Mouse (Mus musculus): ENCODE results near the gene Map3k10.

Gene Map3k10

DNA sequence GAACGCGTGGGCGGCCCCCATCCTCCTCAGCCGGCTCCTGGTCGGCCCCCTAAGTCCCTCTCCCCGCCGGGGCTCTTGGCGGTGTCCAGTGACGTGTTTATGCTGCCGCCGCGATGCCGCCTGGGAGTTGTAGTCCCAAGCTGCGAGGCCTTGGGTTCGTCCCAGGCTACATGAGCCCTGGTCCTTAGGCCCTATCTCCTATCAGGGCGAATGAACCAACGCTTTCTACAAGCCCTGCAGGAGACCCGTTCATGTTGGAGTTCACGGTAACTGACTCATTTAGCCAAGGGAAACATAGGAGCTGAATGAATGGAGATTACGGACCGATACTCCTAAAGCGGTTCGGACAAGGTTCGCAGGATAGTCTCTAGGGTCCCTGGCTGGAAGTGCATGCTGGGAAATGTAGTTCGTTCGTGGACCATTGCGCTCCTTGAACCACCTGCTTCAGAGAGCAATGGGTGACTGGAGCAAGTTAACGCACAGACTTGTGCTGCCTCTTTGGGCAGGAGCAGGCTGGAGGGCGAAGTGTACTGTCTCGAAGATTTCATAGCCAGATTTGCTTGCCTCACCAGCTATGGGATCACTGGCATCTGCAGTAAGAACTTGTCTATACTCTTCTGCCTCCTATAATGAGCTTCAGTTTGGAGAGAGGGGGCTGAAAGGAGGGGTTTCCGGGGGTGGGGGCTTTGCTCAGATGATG lies at the start of gene Map3k10:
Gene Map3k10, minus strand, starts transcription at position 77 of the 700 bp plus-strand sequence.
- in situ Hi-C loops (cut with MboI; ENCODE audit: low sequenced_read_pairs), result no loop called here

DNA sequence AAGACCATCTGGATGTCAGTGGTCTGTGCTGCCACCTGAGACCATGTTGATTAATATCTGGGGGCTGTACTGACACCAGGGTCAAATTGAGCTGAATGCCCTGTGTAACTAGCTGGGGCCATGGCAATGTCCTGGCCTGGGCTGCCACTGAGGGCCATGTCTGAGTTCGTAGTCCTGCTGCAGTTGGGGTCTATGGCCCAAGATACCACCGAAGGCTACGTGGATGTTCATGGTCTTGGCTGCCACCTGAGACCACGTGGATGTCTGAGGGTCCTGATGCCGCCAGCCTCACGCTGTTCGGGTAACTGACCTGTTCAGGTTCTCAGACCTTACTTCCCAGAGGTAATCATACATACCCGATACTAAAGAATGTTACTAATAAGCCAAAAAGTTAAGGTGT lies 47.6 kb upstream of the Map3k10 start:
- in situ Hi-C loops (cut with MboI; ENCODE audit: low sequenced_read_pairs), result no loop called here

DNA sequence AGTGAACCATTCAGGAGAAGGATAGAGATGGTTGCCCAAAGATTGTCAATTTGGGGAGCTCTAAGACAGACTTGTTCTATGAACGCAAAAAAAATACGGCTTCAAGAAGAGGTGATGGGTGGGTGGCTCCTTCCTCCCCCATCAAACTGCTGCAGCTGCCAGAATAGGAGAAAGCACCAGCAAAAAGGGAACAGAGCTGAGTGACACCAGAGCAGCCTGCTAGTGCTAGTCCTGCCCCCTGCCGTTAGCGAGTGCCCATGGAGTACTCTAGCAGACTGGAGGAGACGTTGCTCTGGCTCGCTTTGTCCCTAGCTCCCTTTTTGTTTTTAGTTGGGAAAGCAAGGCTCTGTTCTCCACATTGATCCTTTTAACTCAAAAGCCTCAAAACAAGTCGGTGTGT lies 36.0 kb upstream of the Map3k10 start:
- in situ Hi-C loops (cut with MboI; ENCODE audit: low sequenced_read_pairs), result no loop called here

DNA sequence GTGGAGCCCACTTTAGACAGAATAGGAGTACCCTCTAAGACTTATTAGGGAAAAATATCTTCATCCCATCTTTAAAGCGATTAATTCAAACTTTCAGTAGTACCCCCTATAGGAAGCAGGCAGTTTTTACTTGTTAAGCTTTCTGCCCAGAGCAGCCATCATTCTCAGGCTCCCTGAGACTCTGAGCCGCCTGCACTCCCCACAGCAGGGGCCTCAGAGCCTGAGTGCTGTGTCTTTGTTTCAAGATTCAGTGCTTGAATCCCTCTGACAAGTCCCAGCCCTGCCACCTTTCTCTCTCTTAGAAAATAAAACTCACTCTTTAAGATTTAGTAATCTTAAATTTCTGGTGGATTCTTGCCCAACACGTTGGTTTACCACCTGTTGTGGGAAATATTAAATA lies 22.3 kb upstream of the Map3k10 start:
- in situ Hi-C loops (cut with MboI; ENCODE audit: low sequenced_read_pairs), result no loop called here

DNA sequence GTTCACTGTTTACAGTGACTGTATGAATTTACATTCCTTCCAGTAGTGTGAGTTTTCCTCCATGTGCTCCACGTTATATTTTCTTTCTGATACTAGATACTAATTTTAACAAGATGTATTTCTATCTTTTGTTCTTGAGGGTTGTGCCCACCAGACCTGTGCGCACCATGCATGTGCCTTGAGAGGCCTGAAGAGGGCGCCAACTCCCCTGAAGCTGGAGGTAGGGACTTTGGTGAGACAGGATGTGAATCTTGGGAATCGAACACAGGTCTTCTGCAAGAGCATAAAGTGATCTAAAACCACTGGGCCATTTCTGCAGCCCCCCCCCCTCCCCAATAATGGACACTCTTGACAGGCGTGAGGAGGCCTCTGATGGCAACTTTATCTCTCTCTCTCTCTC lies 16.7 kb upstream of the Map3k10 start:
- in situ Hi-C loops (cut with MboI; ENCODE audit: low sequenced_read_pairs), result no loop called here

DNA sequence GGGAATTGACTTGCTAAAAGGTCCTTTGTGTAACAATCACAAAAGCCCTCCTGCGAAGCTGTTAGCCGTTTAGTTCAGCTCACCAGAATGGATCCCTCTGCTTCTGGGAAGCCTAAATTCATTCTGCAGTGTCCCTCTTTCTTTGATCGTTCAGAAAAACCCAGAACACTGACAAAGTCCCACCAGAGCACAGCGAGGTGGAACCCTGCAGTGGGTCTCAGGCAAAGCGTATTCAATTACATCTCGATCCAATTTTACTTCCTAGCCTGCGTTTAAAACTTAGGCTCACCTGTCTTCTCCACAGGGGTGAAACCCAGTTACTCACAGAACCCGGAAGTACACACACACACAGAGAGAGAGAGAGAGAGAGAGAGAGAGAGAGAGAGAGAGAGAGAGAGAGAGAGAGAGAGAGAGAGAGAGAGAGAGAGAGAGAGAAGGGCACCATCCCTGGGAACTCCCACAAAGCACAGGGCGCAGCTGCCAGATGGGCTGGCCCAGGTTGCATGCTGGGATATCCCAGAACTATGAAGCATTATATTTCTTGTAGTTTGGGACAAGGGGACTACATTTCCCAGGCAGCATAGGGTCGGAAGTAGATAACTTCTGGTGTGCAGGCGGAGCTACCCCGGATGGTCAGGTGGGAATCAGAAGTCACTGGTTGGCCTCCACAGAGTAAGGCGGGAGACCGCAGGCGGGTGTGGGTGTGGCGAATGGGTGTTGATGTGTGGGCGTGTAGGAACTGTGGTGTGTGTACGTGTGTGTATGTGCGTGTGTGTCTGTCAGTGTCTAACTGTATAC lies 14.6 kb upstream of the Map3k10 start, which contains the start of gene Zfp607b:
Gene Zfp607b, plus strand, starts transcription at position 526 of the 798 bp plus-strand sequence.
- in situ Hi-C loops (cut with MboI; ENCODE audit: low sequenced_read_pairs), result no loop called here

DNA sequence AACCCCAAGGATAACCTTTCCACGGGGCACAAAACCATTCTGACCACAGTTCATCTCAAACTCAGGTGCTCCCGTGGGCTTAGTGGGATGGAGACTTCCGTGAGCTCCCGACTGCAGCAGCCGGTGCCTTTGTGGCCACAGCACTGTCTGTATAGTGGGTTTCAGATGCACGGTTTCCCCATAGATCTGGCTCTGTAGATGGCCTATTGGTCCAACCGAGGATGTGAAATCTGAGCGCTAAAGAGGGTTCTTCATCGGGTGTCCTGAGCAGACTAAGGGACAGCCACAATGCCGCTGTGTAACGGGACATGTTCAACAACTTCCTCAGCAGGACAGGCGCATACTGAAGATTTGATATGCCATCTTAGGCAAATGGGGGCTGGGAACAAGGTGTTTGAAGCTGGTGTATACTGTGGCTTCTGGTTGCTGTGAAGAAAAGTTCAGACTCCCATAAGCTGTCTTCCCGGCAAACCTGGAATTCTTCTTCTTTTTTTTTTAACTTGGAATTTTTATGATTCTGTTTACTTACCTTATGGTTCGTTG lies 13.9 kb upstream of the Map3k10 start:
- in situ Hi-C loops (cut with MboI; ENCODE audit: low sequenced_read_pairs), result no loop called here

DNA sequence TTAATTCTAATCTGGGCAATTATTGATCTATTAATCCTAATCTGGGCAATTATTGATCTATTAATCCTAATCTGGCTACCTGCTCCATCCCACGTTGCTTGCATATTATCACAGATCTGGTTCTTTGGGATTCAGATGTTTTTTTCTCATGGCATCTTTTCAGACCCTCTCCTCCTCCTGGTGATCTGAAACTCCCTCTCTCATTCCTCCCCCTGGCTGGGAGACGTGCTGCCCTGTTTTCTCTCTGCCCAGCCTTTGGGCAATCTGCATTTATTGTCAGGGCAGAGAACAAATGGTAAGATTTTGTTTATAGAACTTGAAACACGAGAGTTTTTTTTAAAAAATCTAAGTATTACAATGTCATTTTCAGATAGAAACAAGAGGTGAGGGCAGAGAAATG lies 13.4 kb upstream of the Map3k10 start:
- in situ Hi-C loops (cut with MboI; ENCODE audit: low sequenced_read_pairs), result no loop called here

DNA sequence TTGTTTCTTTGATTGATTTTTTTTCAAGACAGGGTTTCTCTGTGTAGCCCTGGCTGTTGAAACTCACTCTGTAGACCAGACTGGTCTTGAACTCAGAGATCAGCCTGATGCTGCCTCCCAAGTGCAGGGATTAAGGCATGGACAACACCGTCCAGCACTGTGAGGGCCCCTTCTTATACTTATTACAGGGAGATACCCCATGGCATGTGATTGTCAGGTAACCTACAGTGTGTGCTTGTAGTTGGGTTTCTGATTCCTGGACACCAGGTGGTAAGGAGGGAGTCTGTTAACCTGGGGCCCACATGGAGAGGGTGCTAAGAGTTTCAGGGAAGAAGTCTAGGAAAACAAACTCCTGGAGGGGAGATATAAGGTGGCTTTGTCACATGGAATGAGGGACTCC lies 12.6 kb upstream of the Map3k10 start:
- in situ Hi-C loops (cut with MboI; ENCODE audit: low sequenced_read_pairs), result no loop called here

DNA sequence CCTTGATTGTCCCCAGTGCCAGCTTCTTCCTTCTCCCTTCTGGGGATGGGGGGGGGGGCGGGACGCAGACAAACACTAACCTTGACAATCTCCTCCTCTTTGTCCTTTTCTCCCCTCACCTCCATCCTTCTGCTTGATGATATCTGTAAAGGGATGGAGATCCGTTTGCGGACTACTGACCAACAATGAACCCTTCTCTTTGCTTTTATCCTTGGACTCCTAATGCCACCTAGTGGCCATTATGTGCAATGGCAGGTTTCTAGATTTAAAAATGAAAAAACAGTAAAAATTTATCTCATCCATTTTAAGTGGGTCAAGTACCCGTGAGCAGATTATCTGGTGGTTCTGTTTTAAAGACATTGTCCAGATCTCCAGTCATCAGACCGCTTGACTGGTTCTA lies 11.3 kb upstream of the Map3k10 start:
- in situ Hi-C loops (cut with MboI; ENCODE audit: low sequenced_read_pairs), result no loop called here

DNA sequence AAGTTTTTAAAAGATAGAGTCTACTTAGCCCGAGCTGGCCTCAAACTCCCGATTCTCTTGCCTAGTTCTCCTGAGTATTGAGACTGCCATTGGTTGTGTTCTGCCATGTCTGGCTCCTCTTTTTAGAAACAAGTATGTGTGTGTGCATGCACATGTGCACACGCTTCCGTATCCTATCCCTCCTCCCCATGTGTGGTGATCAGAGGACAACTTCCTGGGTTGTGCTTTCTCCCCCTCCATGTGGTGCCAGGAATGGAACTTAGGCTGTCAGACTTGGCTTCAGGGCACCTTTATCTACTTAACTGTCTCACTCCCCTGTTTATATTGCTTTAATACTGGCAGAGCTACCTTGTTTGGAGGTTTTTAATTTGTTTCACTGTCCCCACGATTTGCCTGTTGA lies 10.8 kb upstream of the Map3k10 start:
- in situ Hi-C loops (cut with MboI; ENCODE audit: low sequenced_read_pairs), result no loop called here

DNA sequence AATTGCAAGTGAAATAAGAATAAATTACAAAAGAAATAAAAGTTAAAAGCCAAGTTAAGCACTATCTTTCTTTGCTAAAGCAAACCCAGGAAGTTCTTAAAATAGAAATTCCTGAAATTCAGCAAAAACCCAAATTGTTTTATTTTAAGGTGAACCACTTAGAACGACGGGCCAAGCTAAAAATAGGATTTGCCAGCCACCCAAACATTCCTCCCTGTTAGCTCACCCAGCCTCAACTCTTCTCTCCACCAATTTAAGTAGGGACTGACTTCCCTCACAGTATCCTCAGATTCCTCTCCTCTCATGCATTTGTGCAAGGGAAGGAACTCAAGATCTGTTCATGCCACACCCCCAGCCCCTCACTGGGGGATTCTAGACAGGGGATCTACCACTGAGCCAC lies 8.8 kb upstream of the Map3k10 start:
- in situ Hi-C loops (cut with MboI; ENCODE audit: low sequenced_read_pairs), result no loop called here

DNA sequence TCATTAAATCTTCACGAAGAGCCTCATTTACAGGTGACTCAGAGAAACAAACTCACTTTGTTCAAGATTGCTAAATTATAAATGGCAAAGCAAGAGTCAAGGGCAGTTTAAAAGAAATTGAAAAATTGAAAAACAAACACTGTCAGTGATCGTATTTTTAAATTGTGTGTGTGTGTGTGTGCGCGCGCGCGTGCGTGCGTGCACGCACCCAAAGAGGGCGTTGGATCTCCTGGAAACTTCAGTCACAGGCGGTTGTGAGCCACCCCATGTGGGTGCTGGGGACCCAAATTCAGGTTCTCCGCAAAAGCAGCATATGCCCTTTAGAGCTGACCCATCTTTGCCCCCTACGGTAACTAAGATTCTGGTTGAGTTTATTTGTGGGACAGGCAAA lies 819 bp upstream of the Map3k10 start:
- in situ Hi-C loops (cut with MboI; ENCODE audit: low sequenced_read_pairs), result no loop called here

DNA sequence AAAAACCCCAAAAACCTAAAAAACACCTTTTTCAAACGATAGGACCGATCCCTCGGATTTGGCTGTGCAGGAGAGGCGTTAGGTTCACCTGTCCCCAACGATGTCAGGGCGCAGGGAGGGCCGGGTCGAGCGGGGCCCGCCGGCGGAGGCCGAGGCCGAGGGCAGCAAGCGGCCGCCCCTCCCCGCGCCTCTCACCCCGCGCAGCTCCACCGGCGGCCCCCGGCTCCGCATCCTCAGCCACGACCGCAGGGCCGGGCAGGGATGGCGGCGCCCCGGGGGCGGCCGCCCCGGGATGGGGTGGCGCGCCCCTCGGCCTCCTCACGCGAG lies 240 bp downstream of the Map3k10 start:
- in situ Hi-C loops (cut with MboI; ENCODE audit: low sequenced_read_pairs), result no loop called here

DNA sequence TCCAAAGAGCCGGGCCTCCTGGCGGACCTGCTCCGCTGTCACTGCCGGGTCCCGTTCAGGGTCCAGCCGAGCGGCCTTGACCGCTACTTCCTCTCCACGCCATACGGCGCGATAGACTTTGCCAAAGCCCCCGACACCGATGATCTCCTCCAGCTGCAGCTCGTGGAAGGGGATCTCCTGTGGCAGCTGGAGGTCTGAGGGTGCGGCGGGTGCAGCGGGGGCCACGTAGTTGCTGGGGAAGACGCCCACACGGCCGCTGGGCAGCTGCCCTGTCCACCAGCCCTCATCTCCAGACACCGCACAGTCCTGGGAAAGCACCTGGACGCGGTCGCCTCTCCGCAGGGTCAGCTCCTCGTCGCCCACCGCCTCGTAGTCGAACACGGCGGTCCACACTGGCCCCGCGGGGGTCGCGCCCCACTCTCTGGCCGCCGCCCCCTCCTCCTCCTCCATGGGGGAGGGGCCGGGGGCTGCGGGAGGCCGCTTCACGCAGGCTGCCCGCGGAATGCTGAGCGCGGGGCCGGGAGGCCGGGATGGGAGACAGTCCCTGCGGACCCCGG lies 745 bp downstream of the Map3k10 start:
- in situ Hi-C loops (cut with MboI; ENCODE audit: low sequenced_read_pairs), result no loop called here

DNA sequence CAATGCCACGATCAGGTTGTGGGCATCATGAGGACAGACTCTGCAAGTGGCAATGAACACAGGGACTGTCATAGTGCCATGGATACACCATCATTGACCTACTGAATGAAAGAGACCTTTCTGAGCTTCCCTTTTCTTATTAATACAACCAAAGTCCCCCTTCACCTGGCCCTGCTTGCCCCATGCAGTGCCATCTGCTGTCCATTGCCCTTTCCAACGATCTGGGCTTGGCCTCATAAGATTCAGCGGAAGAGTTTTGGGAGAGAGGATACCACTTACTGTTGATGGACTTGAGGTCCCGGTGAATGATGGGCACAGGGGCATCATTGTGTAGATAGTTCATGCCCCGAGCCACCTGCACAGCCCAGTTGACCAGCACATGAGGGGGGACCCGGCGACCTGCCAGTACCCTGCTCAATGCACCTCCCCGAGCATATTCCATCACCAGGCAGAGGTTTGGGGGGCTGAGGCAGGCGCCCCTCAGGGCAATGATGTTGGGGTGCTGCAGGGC lies 1.3 kb downstream of the Map3k10 start:
- in situ Hi-C loops (cut with MboI; ENCODE audit: low sequenced_read_pairs), result no loop called here

DNA sequence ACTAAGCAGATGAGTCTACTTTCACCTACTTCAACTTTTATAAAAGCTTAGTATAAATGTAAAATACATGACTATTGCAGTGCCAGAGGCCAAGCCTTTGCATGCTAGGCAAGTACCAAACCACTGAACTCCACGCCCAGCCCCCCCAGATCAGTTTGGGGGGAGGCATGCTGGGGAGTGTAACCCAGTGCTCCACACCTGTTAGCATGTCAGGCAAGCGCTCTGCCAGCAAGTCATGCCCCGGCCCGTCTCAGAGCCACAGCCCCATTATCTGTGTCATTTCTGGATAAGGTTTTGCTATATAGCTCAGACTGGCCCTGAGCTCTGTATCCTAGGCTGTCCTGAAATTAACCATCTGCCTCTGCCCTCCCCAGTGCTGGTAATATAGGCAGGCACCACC lies 12.4 kb downstream of the Map3k10 start:
- in situ Hi-C loops (cut with MboI; ENCODE audit: low sequenced_read_pairs), result no loop called here

DNA sequence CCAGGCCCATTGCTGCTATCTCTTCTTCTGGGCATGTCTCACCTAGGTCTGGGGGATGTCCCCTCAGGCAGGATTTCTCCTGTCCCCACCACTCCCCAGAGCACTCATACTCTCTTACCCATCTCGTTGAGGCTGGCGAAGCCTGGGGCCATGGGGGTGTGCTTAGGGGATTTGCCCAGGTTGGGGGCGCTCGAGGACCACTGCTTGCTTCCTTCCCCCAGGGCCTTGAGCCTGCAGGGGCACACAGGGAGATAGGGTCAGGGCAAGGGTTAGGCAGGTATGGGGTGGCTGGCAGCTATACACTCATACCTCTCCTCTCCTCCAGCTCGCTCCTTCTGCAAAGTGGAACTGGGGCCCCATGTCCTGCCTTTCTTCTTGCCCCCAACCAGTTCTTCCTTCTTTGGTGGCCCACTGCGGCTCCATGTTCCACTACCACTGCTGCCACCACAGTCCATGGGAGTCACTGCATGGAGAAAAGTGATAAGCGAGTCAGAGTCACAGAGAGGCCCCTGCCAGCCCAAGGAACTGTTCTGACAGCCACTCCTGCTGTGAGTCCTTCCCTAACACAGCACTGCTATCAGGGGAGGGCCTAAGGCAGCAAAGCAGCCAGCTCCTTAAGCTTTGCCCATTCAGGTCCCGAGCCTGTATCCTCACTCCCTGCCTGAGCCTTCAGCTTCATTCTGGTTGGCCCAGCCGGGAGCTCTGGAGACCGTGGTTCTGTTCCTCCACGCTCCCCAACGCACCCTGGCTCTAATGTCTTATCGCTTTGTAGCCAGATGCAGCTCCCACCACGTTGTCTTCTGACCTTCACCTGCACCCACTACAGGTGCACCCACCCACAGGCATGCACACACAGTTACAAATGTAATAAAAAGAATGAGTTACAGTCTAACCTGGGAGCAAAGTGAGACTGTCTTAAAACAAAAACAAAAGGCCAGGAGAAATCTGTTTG lies 15.4 kb downstream of the Map3k10 start:
- in situ Hi-C loops (cut with MboI; ENCODE audit: low sequenced_read_pairs), result no loop called here

DNA sequence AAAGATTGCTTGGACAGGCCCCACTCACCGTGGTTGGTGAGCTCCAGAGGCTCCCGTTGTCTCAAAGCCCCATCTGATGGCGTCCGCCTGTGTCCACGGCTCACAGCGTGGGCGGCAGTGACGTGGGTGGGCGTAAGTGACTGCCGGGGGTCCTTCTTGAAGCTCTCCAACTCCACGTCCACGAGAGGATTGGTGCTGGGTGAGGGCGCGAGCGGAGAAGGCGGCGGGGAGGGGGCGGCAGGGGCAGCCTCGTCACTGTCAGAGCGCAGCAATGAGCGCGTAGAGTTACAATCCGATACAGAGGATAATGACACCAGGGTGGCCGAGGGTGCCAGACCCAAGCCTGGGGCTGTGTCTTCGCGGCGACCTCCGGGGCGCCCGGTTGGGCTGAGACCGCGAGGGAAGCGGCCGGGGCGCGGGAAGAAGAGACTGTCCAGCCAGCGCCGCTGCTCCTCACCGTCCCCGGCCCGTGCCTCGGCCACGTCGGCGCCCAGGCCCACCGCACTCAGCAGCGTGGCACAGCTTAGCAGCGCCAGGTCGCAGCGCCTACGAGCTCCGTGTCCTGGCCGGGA lies 16.5 kb downstream of the Map3k10 start:
- in situ Hi-C loops (cut with MboI; ENCODE audit: low sequenced_read_pairs), result no loop called here

DNA sequence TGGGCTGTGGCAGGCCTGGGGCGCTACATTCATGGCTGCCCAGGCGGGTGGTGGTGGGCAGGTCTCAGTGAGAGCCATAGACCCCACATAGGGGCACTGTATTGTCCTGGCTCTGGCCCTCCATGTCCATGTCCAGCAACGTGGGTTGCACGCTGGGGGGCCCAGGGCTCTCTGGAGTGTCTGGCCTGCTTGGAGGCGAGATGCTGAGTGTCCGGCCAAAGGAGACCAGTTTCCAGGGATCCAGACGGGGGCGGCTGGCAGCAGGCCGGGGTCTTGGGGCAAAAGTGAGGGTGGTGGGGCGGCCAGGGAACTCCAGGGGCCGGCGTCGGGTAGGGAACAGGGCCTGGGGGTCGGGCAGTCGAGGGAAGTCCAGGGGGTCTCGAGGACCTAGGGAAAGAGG lies 17.8 kb downstream of the Map3k10 start:
- in situ Hi-C loops (cut with MboI; ENCODE audit: low sequenced_read_pairs), result no loop called here

All from CH12F3 (cell line).